Mouse (Mus musculus) c-Kit-positive CD71-negative TER-119-negative erythroid progenitor cells, embryonic 14.5 days (primary cell): ENCODE data around the gene Kcnh7.
"Not testable (repeated sequence)": the region's sequence is repeated elsewhere in the genome, so short reads cannot be mapped to it uniquely, and the experiment has no call there.

Experiments used
- DNase-seq: peaks from one replicate; pipeline ENCODE4 v3.0.0-alpha.2; 2013; ENCODE audit warnings: low read depth

Kcnh7 gene

GRCm38 (mm10) chr2:62717270-62717669 is 466.8 kb downstream of the Kcnh7 start:
- DNase-seq: no peak

DNA sequence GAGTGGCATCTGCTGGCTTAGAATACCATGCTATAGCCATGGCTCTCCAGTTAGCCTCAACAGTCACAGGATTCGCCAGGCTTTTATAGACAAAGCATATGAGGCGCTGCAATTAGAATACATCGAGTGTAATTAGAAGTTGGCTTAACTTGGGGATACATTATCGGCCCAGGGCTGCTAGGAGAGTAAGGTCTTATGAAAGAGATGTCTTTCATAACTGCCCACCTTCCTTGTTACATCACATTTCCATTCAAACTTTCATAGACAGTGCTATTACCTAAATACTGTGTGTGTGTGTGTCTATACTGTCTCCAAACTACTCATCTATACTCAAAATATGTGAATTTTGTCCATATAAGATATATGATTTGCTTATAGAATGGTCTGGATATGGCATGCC is 468.8 kb downstream of the Kcnh7 start:
- no peak for DNase-seq

DNA sequence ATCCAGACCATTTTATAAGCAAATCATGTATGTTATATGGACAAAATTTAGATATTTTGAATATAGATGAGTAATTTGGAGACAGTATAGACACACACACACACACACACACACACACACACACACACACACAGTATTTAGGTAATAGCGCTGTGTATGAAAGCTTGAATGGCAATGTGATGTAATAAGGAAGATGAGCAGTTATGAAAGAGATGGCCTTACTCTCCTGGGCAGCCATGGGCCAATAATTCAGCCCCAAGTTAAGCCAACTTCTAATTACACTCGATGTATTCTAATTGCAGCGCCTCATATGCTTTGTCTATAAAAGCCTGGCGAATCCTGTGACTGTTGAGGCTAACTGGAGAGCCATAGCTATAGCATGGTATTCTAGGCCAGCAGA is 469.7 kb downstream of the Kcnh7 start:
- not testable (repeated sequence) for DNase-seq

DNA sequence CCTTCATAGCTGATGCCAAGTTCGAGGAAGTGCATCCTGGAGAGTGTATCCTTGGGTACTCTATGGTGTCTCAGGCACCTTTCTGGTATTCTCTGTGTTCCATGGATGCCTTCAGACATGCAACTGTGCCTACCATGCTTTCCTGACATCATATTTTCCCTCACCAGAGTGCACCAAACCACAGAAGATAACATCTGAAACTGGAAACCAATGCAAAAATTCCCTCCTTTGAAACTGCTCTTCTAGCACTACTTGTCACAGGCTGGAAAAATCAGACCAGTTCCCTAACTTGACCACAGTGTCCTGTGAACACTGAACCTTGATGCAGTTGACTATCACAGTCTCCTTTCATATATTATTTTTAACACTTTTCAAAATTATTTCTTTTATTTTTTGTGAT is 474.5 kb downstream of the Kcnh7 start:
- no peak for DNase-seq

- DNase-seq: no peak
These were observed 477.8 kb downstream of the Kcnh7 start for GRCm38 (mm10) chr2:62706313-62706712.

- DNase-seq: no peak
These were observed 498.2 kb downstream of the Kcnh7 start for GRCm38 (mm10) chr2:62685934-62686333.

DNA sequence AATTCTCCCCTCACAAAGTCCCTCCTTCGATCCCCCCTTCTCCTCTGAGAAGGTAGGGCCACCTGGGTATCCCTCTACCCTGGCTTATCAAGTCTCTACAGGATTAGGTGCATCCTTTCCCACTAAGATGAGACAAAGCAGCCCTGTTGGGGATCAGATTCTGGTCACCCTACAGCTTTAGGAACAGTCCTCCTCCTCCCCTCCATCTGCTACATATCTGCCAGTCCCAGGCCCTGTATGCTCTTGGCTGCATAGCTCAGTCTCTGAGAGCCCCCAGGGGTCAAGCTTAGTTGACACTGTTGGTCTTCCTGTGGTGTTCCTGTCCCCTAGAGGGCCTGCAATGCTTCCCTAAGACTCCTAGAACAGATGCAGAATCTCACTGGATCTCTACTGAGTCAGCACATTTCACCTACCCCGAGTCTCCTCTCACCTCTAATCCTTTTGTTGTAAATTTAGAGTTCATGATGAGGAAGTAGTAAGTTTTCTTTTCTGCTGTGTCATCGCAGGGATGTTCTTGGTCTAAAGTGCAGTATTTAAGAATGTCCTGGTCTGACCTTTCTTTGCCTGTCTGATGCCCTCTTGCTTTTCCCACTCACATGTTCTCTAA is 499.0 kb downstream of the Kcnh7 start:
- DNase-seq: no peak

DNA sequence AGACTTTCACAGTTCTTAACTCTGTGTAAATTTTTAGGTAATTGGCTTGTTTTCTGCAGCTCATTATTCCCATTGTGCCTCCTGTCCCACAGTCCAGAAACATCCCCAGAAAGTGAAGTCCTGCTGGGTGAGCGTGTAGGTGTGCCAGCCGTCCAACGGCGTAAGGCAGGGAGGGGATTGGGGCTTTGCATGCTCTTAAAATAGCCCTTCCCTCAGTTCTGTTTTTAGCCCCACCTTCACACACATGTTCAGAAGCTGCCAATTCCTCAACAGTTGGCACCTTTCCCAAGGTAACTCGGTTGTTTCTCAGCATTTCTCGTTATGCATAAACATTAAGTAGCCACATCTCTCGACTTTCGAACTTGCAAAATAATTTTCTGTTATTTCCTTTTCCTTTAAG is 502.4 kb downstream of the Kcnh7 start:
- DNase-seq: no peak

DNA sequence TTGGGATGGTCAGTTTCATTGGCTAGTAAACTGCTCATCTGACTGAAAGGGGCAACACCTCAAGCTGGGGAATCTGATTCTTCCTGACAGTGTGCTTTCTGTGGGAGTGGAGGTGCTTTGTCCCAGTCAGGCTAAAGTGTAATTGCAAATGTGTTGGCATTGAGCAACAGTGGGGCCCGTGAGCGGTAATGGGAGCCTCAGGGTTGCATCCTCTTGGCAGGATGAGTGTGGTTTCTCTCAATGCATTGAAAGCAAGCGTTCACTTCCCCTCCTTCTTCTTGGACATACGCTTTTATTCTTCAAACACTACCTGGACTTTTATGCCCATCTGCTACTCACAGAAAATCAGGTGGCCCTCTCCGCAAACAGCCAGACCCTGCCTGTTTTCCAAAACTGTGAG is 511.3 kb downstream of the Kcnh7 start:
- no peak for DNase-seq

DNA sequence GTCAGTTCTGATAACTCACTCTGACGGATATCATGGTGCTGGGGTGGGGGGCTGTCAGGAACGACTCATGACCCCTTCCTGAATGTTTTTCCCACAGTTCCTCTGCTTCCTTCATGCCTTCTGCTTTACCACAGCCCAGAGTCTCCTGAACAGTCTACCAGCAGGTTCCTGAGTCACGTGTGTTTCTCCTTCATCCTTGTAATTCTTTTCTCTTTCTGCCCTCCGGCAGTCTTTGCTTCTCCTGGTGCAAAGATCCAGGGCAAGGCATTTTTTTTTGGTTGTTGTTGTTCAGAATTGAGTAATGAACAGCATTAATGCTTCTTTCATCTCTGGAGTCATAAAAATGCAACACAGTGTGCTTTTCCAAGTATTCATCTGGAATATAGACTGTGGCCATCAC is 513.3 kb downstream of the Kcnh7 start:
- no peak for DNase-seq

- DNase-seq: no peak
These were observed 513.8 kb downstream of the Kcnh7 start for GRCm38 (mm10) chr2:62670301-62670700.

DNA sequence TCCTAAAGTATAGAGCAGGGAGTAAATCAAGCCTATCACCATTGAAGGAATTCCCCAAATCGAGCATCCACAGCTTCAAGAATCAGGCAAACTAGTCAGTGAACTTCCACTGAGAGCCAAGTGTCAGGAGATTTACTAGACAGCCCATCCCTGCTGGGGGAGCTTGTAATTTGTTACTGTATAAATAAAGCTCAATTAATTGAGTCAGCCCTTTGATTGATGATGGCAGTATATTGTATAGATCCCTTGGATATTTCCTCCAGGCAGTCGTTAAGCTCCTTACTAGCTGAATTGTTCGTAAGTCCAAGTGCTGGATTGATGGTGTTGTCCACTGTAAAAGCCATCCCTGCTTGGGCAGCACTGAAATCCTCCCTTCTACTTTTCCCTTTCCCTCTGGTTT is 514.2 kb downstream of the Kcnh7 start:
- no peak for DNase-seq

- DNase-seq: no peak
These were observed 518.6 kb downstream of the Kcnh7 start for GRCm38 (mm10) chr2:62665536-62665935.

GRCm38 (mm10) chr2:62664839-62665238 is 519.2 kb downstream of the Kcnh7 start:
- DNase-seq: no peak

DNA sequence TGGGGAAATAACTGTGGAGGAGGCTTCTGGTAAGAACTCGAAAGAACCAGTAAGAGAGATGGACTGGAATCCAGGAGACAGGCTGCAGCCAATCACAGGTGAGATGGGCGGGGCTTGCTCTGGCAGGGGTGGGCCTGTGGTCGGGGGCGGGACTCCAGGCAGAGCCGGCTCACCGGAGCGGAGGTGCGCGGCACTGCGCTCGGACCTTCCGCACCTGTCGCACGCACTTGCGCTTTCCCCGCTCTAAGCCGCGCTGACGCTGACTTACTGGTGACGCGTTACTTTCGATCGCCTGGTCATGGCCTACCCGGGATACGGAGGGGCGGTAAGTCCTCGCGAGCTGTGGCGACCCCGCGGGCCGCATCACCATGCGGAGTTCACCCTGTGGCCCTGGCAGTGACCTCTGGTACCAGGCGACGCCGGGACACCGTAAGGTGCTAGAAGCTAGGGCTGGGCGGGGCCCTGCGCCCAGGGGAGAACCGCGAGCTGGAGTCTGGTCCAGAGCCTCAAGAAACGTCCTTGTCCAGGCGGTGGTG is 519.9 kb downstream of the Kcnh7 start, which contains the start of gene Gca:
TSS of gene Gca (plus strand) at position 151 of the 536 bp plus-strand sequence.
- no peak for DNase-seq

DNA sequence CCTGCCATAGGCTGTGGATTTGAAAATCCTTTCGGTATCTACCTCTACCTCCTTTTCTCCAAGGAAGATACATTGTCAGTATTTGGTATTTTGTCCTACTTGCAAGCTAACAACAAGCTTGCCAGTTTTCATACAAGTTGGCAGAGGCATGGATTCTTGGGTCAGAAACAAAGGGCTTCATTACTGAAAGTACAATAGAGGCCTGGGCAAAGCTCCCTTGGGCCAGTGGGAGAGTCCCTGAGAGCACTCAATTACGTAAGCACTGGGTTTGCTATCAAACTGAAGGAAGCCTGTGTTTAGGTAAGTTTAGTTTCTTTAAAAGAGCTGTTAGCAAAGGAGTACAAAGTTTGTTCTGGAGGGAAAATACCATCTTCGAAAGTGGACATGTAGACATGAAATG is 521.5 kb downstream of the Kcnh7 start:
- DNase-seq: no peak

GRCm38 (mm10) chr2:62660565-62660964 is 523.5 kb downstream of the Kcnh7 start:
- DNase-seq: no peak

- DNase-seq: no peak
These were observed 528.0 kb downstream of the Kcnh7 start for GRCm38 (mm10) chr2:62656072-62656471.

- DNase-seq: no peak
These were observed 529.4 kb downstream of the Kcnh7 start for GRCm38 (mm10) chr2:62654519-62655338.

GRCm38 (mm10) chr2:62652466-62652865 is 531.6 kb downstream of the Kcnh7 start:
- DNase-seq: no peak

GRCm38 (mm10) chr2:62651890-62652289 is 532.2 kb downstream of the Kcnh7 start:
- DNase-seq: no peak

DNA sequence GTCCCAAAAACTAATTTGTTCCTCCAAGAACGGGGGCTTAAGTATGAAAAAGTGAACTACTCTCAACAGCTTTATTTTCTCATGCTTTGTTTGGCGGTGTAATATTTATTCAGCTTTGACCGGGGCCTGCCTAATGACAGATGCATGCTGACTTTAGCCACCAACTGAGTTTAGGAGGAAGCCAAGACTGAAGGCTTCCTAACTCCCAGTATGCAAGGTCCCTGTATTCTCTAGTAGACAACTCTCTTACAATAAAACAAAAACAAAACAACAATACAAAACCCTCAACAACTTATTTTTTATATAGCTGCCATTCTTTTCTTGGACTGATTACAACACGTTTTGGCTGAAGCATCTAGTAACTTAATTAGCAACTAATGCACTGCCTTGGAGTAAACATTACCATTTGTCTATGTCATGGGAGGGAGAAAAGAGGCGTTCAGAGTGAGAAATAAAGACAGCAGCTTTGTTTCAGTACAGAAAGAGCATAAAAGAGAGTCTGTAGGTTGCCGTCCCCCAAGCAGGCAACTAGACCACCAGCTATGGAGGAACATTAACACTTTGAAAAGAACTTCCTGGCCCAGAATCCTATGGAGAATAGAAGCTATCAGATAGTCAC is 537.3 kb downstream of the Kcnh7 start:
- DNase-seq: no peak
